Mouse (Mus musculus): ENCODE measurements at regions not wholly inside any gene's neighbourhood (a gene's known extent, or its start where the extent isn't known, plus 50 kb on each side); places are given as distances from the start of the nearest gene placed in this dataset.

GRCm38 (mm10) chr11:114554576-114554975, 113.7 kb upstream of the Rpl38 start:
- TF ChIP-seq CHD2 (IDR thresholded peaks at IDR 0.05; ENCODE audit: low read depth, low read length) (no peak), MAFK (IDR thresholded peaks at IDR 0.05; ENCODE audit: insufficient read depth, low read depth, low read length) (no peak), ZNF384 (IDR thresholded peaks at IDR 0.05; ENCODE audit: low read depth, low read length) (no peak)

Data from ES-E14 (cell line).